Mouse (Mus musculus) CH12.LX (cell line): ENCODE measurements at regions not wholly inside any gene's neighbourhood (a gene's known extent, or its start where the extent isn't known, plus 50 kb on each side); places are given as distances from the start of the nearest gene placed in this dataset.

Source experiments
- DNase-seq: peaks from one replicate; pipeline ENCODE4 v3.0.0-alpha.2; 2013; ENCODE audit errors: extremely low read depth
- H3K27ac ChIP-seq: 2 replicates; pipeline ENCODE4 v1.5.1; 2012; ENCODE audit warnings: low read depth, mild to moderate bottlenecking, control low read depth, moderate library complexity; ENCODE audit not compliant: insufficient read depth
- H3K27me3 ChIP-seq: replicated peaks from 2 replicates; pipeline ENCODE3; 2012; ENCODE audit warnings: inconsistent platforms
- H3K36me3 ChIP-seq, 2 experiments: replicated peaks in 1 of 2; 2 replicates each; pipeline versions ENCODE3 to v1.6.1; 2012; ENCODE audit warnings: inconsistent platforms in 1 of 2, low read length in 1 of 2, mild to moderate bottlenecking in 1 of 2, mixed read lengths in 1 of 2, moderate library complexity in 1 of 2; ENCODE audit not compliant: control insufficient read depth in 1 of 2, insufficient read depth in 1 of 2
- H3K4me1 ChIP-seq, 2 experiments: 2 replicates each; pipeline ENCODE4 v1.6.1; 2012; ENCODE audit warnings: inconsistent platforms in 1 of 2, moderate library complexity in 1 of 2; ENCODE audit not compliant: insufficient read depth in 2 of 2, control insufficient read depth in 1 of 2
- H3K4me2 ChIP-seq: 2 replicates; pipeline ENCODE4 v1.6.1; 2012; ENCODE audit warnings: low read depth, mild to moderate bottlenecking, control low read depth; ENCODE audit not compliant: poor library complexity, insufficient read depth, severe bottlenecking
- H3K4me3 ChIP-seq, 3 experiments: fragments of 150-350 bp in 1 of 3; sonication (generic) in 1 of 3; replicated peaks in 1 of 3; 2 replicates each; pipeline versions ENCODE3 to v1.5.1; 2011 to 2012; ENCODE audit warnings: low read depth in 2 of 3, low read length in 2 of 3, mild to moderate bottlenecking in 2 of 3, moderate library complexity in 2 of 3, control low read depth in 1 of 3, improper control_type of control experiment in 1 of 3, inconsistent platforms in 1 of 3, mixed read lengths in 1 of 3; ENCODE audit not compliant: poor library complexity in 1 of 3
- H3K79me2 ChIP-seq: replicated peaks from 2 replicates; pipeline ENCODE4 v1.6.1; 2012; ENCODE audit warnings: mild to moderate bottlenecking, moderate library complexity; ENCODE audit not compliant: control insufficient read depth, poor library complexity, insufficient read depth, severe bottlenecking; ENCODE audit errors: extremely low read depth
- H3K9ac ChIP-seq: 2 replicates; pipeline ENCODE4 v1.6.1; 2012; ENCODE audit warnings: low read depth, mild to moderate bottlenecking, control low read depth, moderate library complexity; ENCODE audit not compliant: insufficient read depth
- H3K9me3 ChIP-seq: replicated peaks from 2 replicates; pipeline ENCODE3; 2012; ENCODE audit warnings: low read length, inconsistent platforms, mixed read lengths
- E2F4 ChIP-seq: IDR thresholded peaks from 2 replicates; pipeline ENCODE4 v1.6.1; 2011; ENCODE audit warnings: low read depth, low read length, improper control_type of control experiment; ENCODE audit not compliant: insufficient replicate concordance
- GABPA ChIP-seq: IDR thresholded peaks from 2 replicates; pipeline ENCODE4 v1.6.1; 2012; ENCODE audit warnings: low read depth, low read length, improper control_type of control experiment, inconsistent platforms; ENCODE audit not compliant: insufficient replicate concordance
- HCFC1 ChIP-seq: IDR thresholded peaks from 2 replicates; pipeline ENCODE4 v1.6.1; 2012; ENCODE audit warnings: low read depth, mild to moderate bottlenecking, inconsistent platforms, low read length, improper control_type of control experiment
- IRF4 ChIP-seq: IDR thresholded peaks from 2 replicates; pipeline ENCODE4 v1.6.1; 2014; ENCODE audit warnings: low read depth, mild to moderate bottlenecking, inconsistent platforms, low read length, improper control_type of control experiment
- MAFK ChIP-seq: IDR thresholded peaks from 2 replicates; pipeline ENCODE4 v1.6.1; 2011; ENCODE audit warnings: low read length, improper control_type of control experiment; ENCODE audit not compliant: insufficient replicate concordance
- MAX ChIP-seq: IDR thresholded peaks from 2 replicates; pipeline ENCODE4 v1.6.1; 2011; ENCODE audit warnings: low read length, improper control_type of control experiment
- MAZ ChIP-seq: IDR thresholded peaks from 2 replicates; pipeline ENCODE4 v1.6.1; 2012; ENCODE audit warnings: low read depth, mild to moderate bottlenecking, inconsistent platforms, low read length, improper control_type of control experiment, moderate library complexity
- MXI1 ChIP-seq: IDR thresholded peaks from 2 replicates; pipeline ENCODE4 v1.6.1; 2011; ENCODE audit warnings: mild to moderate bottlenecking, low read depth, low read length, improper control_type of control experiment
- MYC ChIP-seq: IDR thresholded peaks from 2 replicates; pipeline ENCODE4 v1.6.1; 2011; ENCODE audit warnings: low read depth, mild to moderate bottlenecking, improper control_type of control experiment, low read length
- NELFE ChIP-seq: IDR thresholded peaks from 2 replicates; pipeline ENCODE4 v1.6.1; 2011; ENCODE audit warnings: low read depth, low read length, improper control_type of control experiment
- NRF1 ChIP-seq: IDR thresholded peaks from 2 replicates; pipeline ENCODE4 v1.6.1; 2014; ENCODE audit warnings: low read depth, mild to moderate bottlenecking, inconsistent platforms, low read length, improper control_type of control experiment, moderate library complexity
- POLR2A ChIP-seq: IDR thresholded peaks from 2 replicates; pipeline ENCODE4 v1.6.1; 2011; ENCODE audit warnings: low read depth, mild to moderate bottlenecking, improper control_type of control experiment, low read length
- SIN3A ChIP-seq: IDR thresholded peaks from 2 replicates; pipeline ENCODE4 v1.6.1; 2012; ENCODE audit warnings: low read length, improper control_type of control experiment, inconsistent platforms
- SMC3 ChIP-seq: IDR thresholded peaks from 2 replicates; pipeline ENCODE4 v1.6.1; 2011; ENCODE audit warnings: low read depth, low read length, improper control_type of control experiment
- UBTF ChIP-seq: IDR thresholded peaks from 2 replicates; pipeline ENCODE4 v1.6.1; 2012; ENCODE audit warnings: low read depth, mild to moderate bottlenecking, inconsistent platforms, low read length, improper control_type of control experiment, moderate library complexity
- ZC3H11A ChIP-seq: IDR thresholded peaks from 2 replicates; pipeline ENCODE4 v1.6.1; 2012; ENCODE audit warnings: low read depth, mild to moderate bottlenecking, inconsistent platforms, low read length, improper control_type of control experiment
- ZNF384 ChIP-seq: IDR thresholded peaks from 2 replicates; pipeline ENCODE4 v1.6.1; 2012; ENCODE audit warnings: low read depth, low read length, improper control_type of control experiment, inconsistent platforms
- dilution Hi-C: fragments of 300-500 bp; cut with MboI; formaldehyde crosslinking; loops from 2 replicates; pipeline ENCODE4 v1.14.3; 2020; ENCODE audit warnings: low sequenced_read_pairs; ENCODE audit not compliant: extremely low pct_unique_long_range_greater_than_20kb, extremely low pct_ligation_motif_present
- in situ Hi-C: fragments of 300-500 bp; cut with MboI; formaldehyde crosslinking; loops from 3 replicates; pipeline ENCODE4 v1.14.3; 2019; ENCODE audit warnings: low sequenced_read_pairs, low pct_ligation_motif_present, low pct_unique_long_range_greater_than_20kb, mixed read lengths

GRCm38 (mm10) chr3:4281092-4281491, 1469.5 kb upstream of the Gm8797 start:
- no peak for TF ChIP-seq GABPA
- no peak for TF ChIP-seq SMC3

GRCm38 (mm10) chr3:4287141-4287540, 1463.5 kb upstream of the Gm8797 start:
- Histone ChIP-seq H3K4me2 (no peak overlapping the region), H3K27ac (no peak overlapping the region), H3K79me2 (no peaks in the 10 kb centered on the region), H3K9me3 (no peaks in the 10 kb centered on the region), H3K27me3 (no peaks in the 10 kb centered on the region)
- in situ Hi-C loops (no loop called here), dilution Hi-C loops (no loop called here)
- no peak for DNase-seq
- TF ChIP-seq ZC3H11A (no peak), MAFK (no peak), IRF4 (no peak), E2F4 (no peak), UBTF (no peak), MAZ (no peak), HCFC1 (no peak), NRF1 (no peak), POLR2A (no peak), MYC (no peak), ZNF384 (no peak), MXI1 (no peak)
- TF ChIP-seq, all 38 proteins: peak for 0
- Histone ChIP-seq H3K4me3 (no peak overlapping the region), H3K36me3 (no peaks in the 10 kb centered on the region), H3K4me1 (no peaks in the 10 kb centered on the region), H3K9ac (no peak overlapping the region)

More at GRCm38 (mm10) chr3:4281092-4281491, 1469.5 kb upstream of the Gm8797 start:
- H3K9ac ChIP-seq: no peak overlapping the region
- H3K4me2 ChIP-seq: no peak overlapping the region
- in situ Hi-C loops: no loop called here
- H3K27me3 ChIP-seq: no peaks in the 10 kb centered on the region
- H3K9me3 ChIP-seq: no peaks in the 10 kb centered on the region
- H3K27ac ChIP-seq: no peak overlapping the region
- dilution Hi-C loops: no loop called here
- no peaks in the 10 kb centered on the region for H3K79me2 ChIP-seq
- no peak overlapping the region for H3K4me3 ChIP-seq
- DNase-seq: no peak
- H3K36me3 ChIP-seq: no peaks in the 10 kb centered on the region
- no peaks in the 10 kb centered on the region for H3K4me1 ChIP-seq

- peaks cover 0 to 4% of the 10 kb centered on the region in 2 experiments; a peak in 1 of 4 replicates for H3K4me1 ChIP-seq
- H3K4me3 ChIP-seq: no peak overlapping the region
- H3K36me3 ChIP-seq: no peaks in the 10 kb centered on the region
- in situ Hi-C loops: no loop called here
- no peak for TF ChIP-seq NELFE
- TF ChIP-seq MAX: no peak
- TF ChIP-seq SIN3A: no peak
- dilution Hi-C loops: no loop called here
- H3K4me2 ChIP-seq: no peak overlapping the region
- H3K9ac ChIP-seq: no peak overlapping the region
- H3K79me2 ChIP-seq: no peaks in the 10 kb centered on the region
- no peak overlapping the region for H3K27ac ChIP-seq
- no peaks in the 10 kb centered on the region for H3K27me3 ChIP-seq
- no peaks in the 10 kb centered on the region for H3K9me3 ChIP-seq
- DNase-seq: no peak
Observed at GRCm38 (mm10) chr3:4336441-4336840, 1414.2 kb upstream of the Gm8797 start.
